Mouse (Mus musculus): ENCODE data around the gene Pih1d1.
"Not testable (repeated sequence)": the region's sequence is repeated elsewhere in the genome, so short reads cannot be mapped to it uniquely, and the experiment has no call there.

Gene Pih1d1

GRCm38 (mm10) chr7:45148534-45149098 lies 5.5 kb upstream of the Pih1d1 start:
- DNase-seq = no peak

GRCm38 (mm10) chr7:45149545-45149944 lies 4.6 kb upstream of the Pih1d1 start:
- no peak for DNase-seq

- DNase-seq = no peak
Measured at GRCm38 (mm10) chr7:45150321-45150720, 3.8 kb upstream of the Pih1d1 start.

GRCm38 (mm10) chr7:45151303-45151702 lies 2.8 kb upstream of the Pih1d1 start:
- DNase-seq = no peak

- not testable (repeated sequence) for DNase-seq
Measured at GRCm38 (mm10) chr7:45153052-45153451, 1.1 kb upstream of the Pih1d1 start.

- no peak for DNase-seq
Measured at GRCm38 (mm10) chr7:45153586-45153985, 517 bp upstream of the Pih1d1 start.

GRCm38 (mm10) chr7:45154993-45155514 lies 951 bp downstream of the Pih1d1 start:
- peak; percentile 71 for DNase-seq

- no peak for DNase-seq
Measured at GRCm38 (mm10) chr7:45155590-45155989, 1.5 kb downstream of the Pih1d1 start.

- no peak for DNase-seq
Measured at GRCm38 (mm10) chr7:45156206-45156605, 2.1 kb downstream of the Pih1d1 start.

GRCm38 (mm10) chr7:45157459-45157858 lies 3.4 kb downstream of the Pih1d1 start:
- DNase-seq = no peak

- DNase-seq = no peak
Measured at GRCm38 (mm10) chr7:45158991-45159390, 4.9 kb downstream of the Pih1d1 start.

- no peak for DNase-seq
Measured at GRCm38 (mm10) chr7:45160316-45160800, 6.3 kb downstream of the Pih1d1 start.

GRCm38 (mm10) chr7:45160866-45161265 lies 6.8 kb downstream of the Pih1d1 start:
- no peak for DNase-seq

- DNase-seq = peak; percentile 99
Measured at GRCm38 (mm10) chr7:45161612-45162473, 7.7 kb downstream of the Pih1d1 start.

GRCm38 (mm10) chr7:45162551-45162950 lies 8.4 kb downstream of the Pih1d1 start:
- no peak for DNase-seq

GRCm38 (mm10) chr7:45162996-45163615 lies 9.0 kb downstream of the Pih1d1 start:
- DNase-seq = no peak

- peak; percentile 81 for DNase-seq
Measured at GRCm38 (mm10) chr7:45163735-45164490, 9.8 kb downstream of the Pih1d1 start, which contains the start of gene Slc17a7. Slc17a7 (plus strand) TSS chr7:45163949.

- peak; percentile 67 for DNase-seq
Measured at GRCm38 (mm10) chr7:45164833-45165232, 10.7 kb downstream of the Pih1d1 start.

- DNase-seq = no peak
Measured at GRCm38 (mm10) chr7:45165701-45166100, 11.6 kb downstream of the Pih1d1 start.

- DNase-seq = peak; percentile 66
Measured at GRCm38 (mm10) chr7:45166950-45167401, 12.9 kb downstream of the Pih1d1 start.

GRCm38 (mm10) chr7:45167761-45168445 lies 13.8 kb downstream of the Pih1d1 start:
- peak; percentile 80 for DNase-seq

- peak; percentile 65 for DNase-seq
Measured at GRCm38 (mm10) chr7:45168656-45169055, 14.6 kb downstream of the Pih1d1 start.

All from cerebellum, adult 8-10 months (tissue).